Mouse (Mus musculus) spleen, adult 2 months (tissue): ENCODE results near the gene Cpne1.

Experiments used
- CTCF ChIP-seq: fragments of 200-500 bp; IDR thresholded peaks from 2 replicates; pipeline ENCODE4 v1.5.1; 2011; ENCODE audit warnings: mild to moderate bottlenecking, inconsistent platforms; ENCODE audit not compliant: insufficient read depth, insufficient read length, insufficient replicate concordance; ENCODE audit errors: extremely low read depth
- POLR2A ChIP-seq: fragments of 200-500 bp; IDR thresholded peaks from 2 replicates; pipeline ENCODE4 v1.6.1; 2011; ENCODE audit warnings: low read depth, low read length, inconsistent platforms

- TF ChIP-seq POLR2A = no peak
- TF ChIP-seq CTCF = no peak
Observed at GRCm38 (mm10) chr2:156089799-156090198, 22.0 kb downstream of the Cpne1 start.
